Mouse (Mus musculus): Measurements from ENCODE around the gene Rtn4rl1.

- TF ChIP-seq CTCF (IDR thresholded peaks at IDR 0.05; ENCODE audit: low read depth), result peak; percentile 29; the same call in 1 of the 2 replicates
- TF ChIP-seq EP300 (IDR thresholded peaks at IDR 0.05; ENCODE audit: low read depth), result no peak
These were observed 28.8 kb upstream of the Rtn4rl1 start for GRCm38 (mm10) chr11:75164750-75165149.

All from liver, postnatal 0 days (tissue).